Mouse (Mus musculus) lung, postnatal 0 days (tissue): Measurements from ENCODE around the gene Slf2. TPM values are rescaled to one million over a fixed set of nuclear protein-coding genes. Genes with fewer than 3 reads are reported as not detected.

Source experiments
- ATAC-seq: fragments of 200-750 bp; cut with Nextera tagmentation; 2 replicates; pipeline ENCODE4 v1.8.0; 2017; ENCODE audit warnings: moderate library complexity
- DNase-seq: peaks from one replicate; pipeline ENCODE4 v3.0.0-alpha.2; 2016; ENCODE audit warnings: low spot score
- H3K27ac ChIP-seq: fragments of 300-500 bp; sonication (generic); 2 replicates; pipeline ENCODE4 v1.5.1; 2014; ENCODE audit warnings: antibody characterized with exemption, mild to moderate bottlenecking, low read length, mixed read lengths
- H3K27me3 ChIP-seq: fragments of 300-500 bp; sonication (generic); replicated peaks from 2 replicates; pipeline ENCODE4 v1.6.1; 2014; ENCODE audit warnings: low read length, mixed read lengths; ENCODE audit not compliant: insufficient read depth
- H3K36me3 ChIP-seq: fragments of 300-500 bp; sonication (generic); 2 replicates; pipeline ENCODE4 v1.6.1; 2014; ENCODE audit warnings: low read length, mixed read lengths; ENCODE audit not compliant: insufficient read depth
- H3K4me1 ChIP-seq: fragments of 300-500 bp; sonication (generic); 2 replicates; pipeline ENCODE4 v1.6.1; 2014; ENCODE audit warnings: antibody characterized with exemption, low read depth, low read length, mixed read lengths; ENCODE audit not compliant: insufficient read depth
- H3K4me2 ChIP-seq: fragments of 300-500 bp; sonication (generic); replicated peaks from 2 replicates; pipeline ENCODE4 v1.6.1; 2014; ENCODE audit warnings: low read depth, mild to moderate bottlenecking, low read length, moderate library complexity, mixed read lengths
- H3K4me3 ChIP-seq: fragments of 300-500 bp; sonication (generic); 2 replicates; pipeline ENCODE4 v1.5.1; 2014; ENCODE audit warnings: low read depth, low read length
- H3K9ac ChIP-seq: fragments of 300-500 bp; sonication (generic); replicated peaks from 2 replicates; pipeline ENCODE4 v1.6.1; 2014; ENCODE audit warnings: low read depth, mild to moderate bottlenecking
- H3K9me3 ChIP-seq: fragments of 300-500 bp; sonication (generic); 2 replicates; pipeline ENCODE4 v1.6.1; 2016; ENCODE audit warnings: low read length, mixed read lengths
- CTCF ChIP-seq: IDR thresholded peaks from 2 replicates; pipeline ENCODE4 v1.5.1; 2016; ENCODE audit warnings: antibody characterized with exemption, mild to moderate bottlenecking
- EP300 ChIP-seq: IDR thresholded peaks from 2 replicates; pipeline ENCODE4 v1.6.1; 2016; ENCODE audit warnings: antibody characterized with exemption, mild to moderate bottlenecking, control low read depth
- WGBS: fragments of 180-500 bp; shearing (Covaris S2); extraction: QIAGEN DNeasy Blood & Tissue Kit; methylation state at CpG from one replicate; pipeline ENCODE4 v1.1.7; 2014; 5-methylcytosine and 5-hydroxymethylcytosine counted together
- polyA plus RNA-seq: library from polyadenylated mRNA; unstranded; fragments of >200 nt; fragmentation: Nextera tagmentation; extraction: Ambion mirVana; gene quantifications from 2 replicates; pipeline ENCODE4 v1.2.1, GENCODE M21; 2015

Gene Slf2
- polyA plus RNA-seq, 1 experiment from 2014 or later = 10.6 TPM

DNA sequence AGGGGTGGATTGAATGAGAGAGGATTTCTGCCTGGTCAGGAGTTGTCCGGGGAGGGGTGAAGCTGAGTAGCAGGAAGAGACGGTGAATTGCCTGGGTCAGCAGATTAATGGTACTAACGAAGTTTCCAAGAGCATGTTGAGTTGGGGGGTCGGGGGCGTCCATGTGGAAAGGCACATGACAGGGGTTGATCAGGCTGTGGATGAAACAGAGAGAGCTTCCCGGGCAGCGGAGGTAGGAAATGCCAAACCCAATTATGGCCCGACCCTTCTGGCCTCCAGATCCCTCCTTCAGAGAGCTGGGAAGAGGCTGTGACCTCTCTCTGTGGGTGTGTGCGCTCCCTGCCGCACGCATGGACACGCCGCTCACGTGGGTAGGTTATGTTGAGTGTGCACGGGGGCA lies 39.5 kb upstream of the Slf2 start:
- TF ChIP-seq CTCF = no peak
- TF ChIP-seq EP300 = no peak
- H3K36me3 ChIP-seq = no peaks in the 10 kb centered on the region
- peaks cover 6% of the 10 kb centered on the region; the same call in 1 of the 2 replicates for H3K27me3 ChIP-seq
- H3K9me3 ChIP-seq = no peaks in the 10 kb centered on the region
- ATAC-seq (no peak), DNase-seq (no peak)
- no peak overlapping the region for H3K9ac ChIP-seq
- H3K4me1 ChIP-seq = no peaks in the 10 kb centered on the region
- no peak overlapping the region for H3K4me3 ChIP-seq
- no peak overlapping the region for H3K4me2 ChIP-seq
- H3K27ac ChIP-seq = no peak overlapping the region
- 54% methylated on average over 15 of the region's 15 CpGs for WGBS

DNA sequence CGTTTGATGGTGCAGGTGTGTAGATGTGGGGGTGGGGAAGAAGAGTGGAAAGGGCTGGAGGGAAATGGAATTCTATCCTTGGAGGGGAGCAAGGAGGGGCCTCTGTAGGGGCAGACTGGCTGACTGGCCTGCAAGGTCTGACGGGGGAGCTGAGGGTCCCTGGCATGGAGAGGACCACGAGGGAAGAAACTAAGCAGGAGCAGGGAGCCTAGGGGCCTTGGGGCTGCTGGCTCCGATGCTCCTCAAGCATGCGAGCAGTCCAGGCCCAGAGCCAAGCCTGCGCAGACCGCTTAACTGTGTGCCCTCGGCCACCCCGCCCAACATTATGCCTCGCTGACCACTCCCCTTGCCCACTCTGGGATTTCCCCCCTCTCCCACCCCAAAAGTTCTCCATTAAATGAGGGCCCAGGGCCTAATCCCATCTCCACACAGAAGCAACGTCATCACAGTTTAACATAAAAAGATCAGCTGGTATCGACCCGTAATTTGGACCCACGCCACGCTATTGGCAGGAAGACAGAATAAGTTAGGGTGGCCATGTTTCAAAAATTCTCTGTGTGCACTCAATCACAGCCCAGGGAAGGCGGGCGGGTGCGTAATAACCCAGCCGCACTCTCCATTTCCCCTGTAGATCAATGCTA lies 37.6 kb upstream of the Slf2 start:
- peaks cover 6% of the 10 kb centered on the region; the same call in 1 of the 2 replicates for H3K27me3 ChIP-seq

DNA sequence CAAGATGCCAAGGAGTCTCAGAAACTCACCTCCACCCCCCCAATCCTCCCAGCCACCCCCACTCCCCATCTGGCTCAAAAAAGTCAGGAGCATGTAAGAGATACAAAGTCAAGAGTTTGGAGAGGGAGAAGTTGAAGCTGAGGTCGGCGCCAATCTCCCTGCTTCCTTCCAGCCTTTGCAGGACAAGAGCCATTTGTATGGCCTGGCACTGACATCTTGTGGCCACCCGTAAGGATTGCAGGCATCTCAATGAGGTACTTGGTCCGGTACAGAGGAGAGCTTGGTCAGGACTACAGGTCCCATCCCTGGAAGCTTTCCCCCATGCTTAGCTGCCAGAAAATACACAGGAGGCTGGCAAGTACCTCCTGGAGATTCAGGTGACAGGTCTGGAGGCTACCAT lies 35.7 kb upstream of the Slf2 start:
- peak; percentile 88 for DNase-seq
- 5% methylated on average over 4 of the region's 4 CpGs for WGBS
- Histone ChIP-seq H3K9ac (no peak overlapping the region), H3K27ac (no peak overlapping the region), H3K4me3 (no peak overlapping the region), H3K9me3 (no peaks in the 10 kb centered on the region), H3K4me2 (no peak overlapping the region), H3K27me3 (0 out of 2 replicates have a peak, but pooled peaks cover 6% of the 10 kb centered on the region), H3K36me3 (no peaks in the 10 kb centered on the region), H3K4me1 (no peaks in the 10 kb centered on the region)
- peak; percentile 71 for ATAC-seq
- peak; percentile 96 for TF ChIP-seq CTCF
- no peak for TF ChIP-seq EP300

More for the DNA sequence above, 37.6 kb upstream of the Slf2 start:
- Histone ChIP-seq H3K9ac (no peak overlapping the region), H3K4me2 (0 out of 2 replicates have a peak overlapping the region, but pooled peaks have one; percentile 3), H3K27ac (no peak overlapping the region), H3K36me3 (no peaks in the 10 kb centered on the region), H3K9me3 (no peaks in the 10 kb centered on the region), H3K4me1 (no peaks in the 10 kb centered on the region), H3K4me3 (no peak overlapping the region)
- DNase-seq (no peak), ATAC-seq (no peak)
- 40% methylated on average over 19 of the region's 19 CpGs for WGBS
- TF ChIP-seq CTCF (no peak), EP300 (no peak)

DNA sequence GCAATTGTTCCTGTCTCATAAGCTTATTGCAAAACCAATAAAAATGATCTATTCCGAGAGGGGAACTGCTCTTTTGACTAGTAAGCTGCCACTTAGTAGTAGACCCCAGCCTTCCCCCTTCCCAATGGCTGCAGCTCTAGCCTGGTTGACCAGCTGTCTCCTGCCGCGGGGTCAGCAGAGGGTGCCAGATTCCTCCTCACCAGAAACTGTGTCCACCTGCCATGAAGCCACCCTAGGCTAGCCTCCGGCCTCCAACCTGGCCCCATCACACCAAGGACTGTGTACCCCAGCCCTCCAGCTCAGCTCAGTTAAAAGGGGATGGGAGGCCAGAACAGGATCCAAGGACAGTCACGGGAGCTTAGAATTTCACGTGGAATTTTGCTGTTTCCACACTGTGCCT lies 34.5 kb upstream of the Slf2 start:
- Histone ChIP-seq H3K27me3 (0 out of 2 replicates have a peak, but pooled peaks cover 6% of the 10 kb centered on the region), H3K9me3 (no peaks in the 10 kb centered on the region), H3K4me1 (no peaks in the 10 kb centered on the region), H3K9ac (no peak overlapping the region), H3K4me2 (no peak overlapping the region), H3K4me3 (no peak overlapping the region), H3K36me3 (no peaks in the 10 kb centered on the region), H3K27ac (no peak overlapping the region)
- ATAC-seq = no peak
- WGBS = 65% methylated on average over 6 of the region's 6 CpGs
- no peak for DNase-seq
- TF ChIP-seq CTCF = no peak

DNA sequence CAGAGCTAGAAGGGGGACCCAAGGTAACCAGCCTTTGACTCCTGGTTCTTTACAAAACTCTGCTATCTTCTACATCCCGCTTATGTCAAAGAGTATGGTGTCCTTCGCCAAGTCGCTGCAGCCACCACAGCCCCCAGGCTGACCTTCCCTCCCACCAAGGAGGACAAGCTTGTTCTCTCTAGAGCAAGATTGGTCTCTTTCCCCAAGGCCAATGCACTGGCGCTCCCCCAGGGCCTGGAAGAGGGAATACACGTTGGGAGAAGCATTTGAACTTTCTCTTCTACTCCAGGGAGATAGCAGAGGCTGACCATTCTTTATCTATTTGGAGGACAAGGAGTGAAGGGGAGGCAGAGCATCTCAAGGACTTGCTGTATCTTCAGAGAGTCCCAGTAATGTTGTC lies 33.4 kb upstream of the Slf2 start:
- Histone ChIP-seq H3K36me3 (no peaks in the 10 kb centered on the region), H3K4me1 (no peaks in the 10 kb centered on the region), H3K9me3 (no peaks in the 10 kb centered on the region), H3K9ac (no peak overlapping the region), H3K27me3 (0 out of 2 replicates have a peak, but pooled peaks cover 6% of the 10 kb centered on the region), H3K4me2 (no peak overlapping the region), H3K27ac (no peak overlapping the region), H3K4me3 (no peak overlapping the region)
- WGBS = 73% methylated on average over 5 of the region's 5 CpGs
- no peak for TF ChIP-seq CTCF
- TF ChIP-seq EP300 = no peak
- ATAC-seq = no peak
- no peak for DNase-seq

DNA sequence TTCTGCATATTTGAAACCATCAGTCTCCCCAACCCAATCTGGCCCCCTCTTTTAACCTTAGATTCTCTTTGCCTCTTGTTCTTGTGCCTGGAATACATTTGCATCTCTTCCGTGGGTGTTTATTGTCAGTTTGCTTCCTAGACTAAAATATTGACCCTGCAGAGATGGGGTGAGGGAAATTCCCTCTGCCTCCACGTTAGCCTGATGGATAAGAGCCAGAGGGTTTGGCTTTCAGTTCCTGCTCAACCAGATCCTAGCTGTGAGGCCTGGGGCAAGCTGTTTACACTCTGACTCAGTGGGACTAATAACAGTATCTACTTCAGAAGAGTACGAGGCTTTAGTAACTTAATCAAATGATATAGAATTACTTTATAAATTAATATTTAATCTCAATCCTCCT lies 32.3 kb upstream of the Slf2 start:
- no peak for DNase-seq
- H3K27ac ChIP-seq = no peak overlapping the region
- H3K4me3 ChIP-seq = no peak overlapping the region
- no peaks in the 10 kb centered on the region for H3K9me3 ChIP-seq
- TF ChIP-seq CTCF (no peak), EP300 (no peak)
- WGBS = 42% methylated on average over 3 of the region's 3 CpGs
- H3K4me2 ChIP-seq = no peak overlapping the region
- no peak overlapping the region for H3K9ac ChIP-seq
- H3K27me3 ChIP-seq = 0 out of 2 replicates have a peak, but pooled peaks cover 6% of the 10 kb centered on the region
- no peak for ATAC-seq
- H3K36me3 ChIP-seq = no peaks in the 10 kb centered on the region
- H3K4me1 ChIP-seq = no peaks in the 10 kb centered on the region
